16 mouse cellular contexts compared by ENCODE assay signal in genomic region chr2:150610097-150610496, GRCm38 (mm10). TPM values are rescaled to one million over a fixed set of nuclear protein-coding genes. Genes with fewer than 3 reads are reported as not detected.
"Had no signal": no experiment of that assay in that cellular context is flagged by ENCODE, and none has a peak within 500 bp of the region (broad histone marks: within the 10 kb centered on the region; RNA-seq: fewer than 3 reads in every experiment).

No protein-coding gene starts in this region.

- H3K36me3 ChIP-seq: limb, embryonic 10.5 days; midbrain, embryonic 15.5 days had no signal

- ATAC-seq: inflammation-experienced regulatory T-cells, adult 6 months; intestine, postnatal 0 days; lung, postnatal 0 days; midbrain, embryonic 15.5 days had no signal

- H3K9ac ChIP-seq: midbrain, embryonic 15.5 days had no signal

- H3K4me2 ChIP-seq: midbrain, embryonic 11.5 days had no signal

- H3K4me3 ChIP-seq: limb, embryonic 10.5 days; midbrain, embryonic 15.5 days had no signal

- H3K27ac ChIP-seq: kidney, postnatal 0 days; limb, embryonic 10.5 days; midbrain, embryonic 15.5 days; stomach, postnatal 0 days had no signal

- DNase-seq: kidney, adult 9 months; kidney, postnatal 36 days; lung, adult 2 months; lung, postnatal 36 days; right cerebral cortex, adult 18-20 months; right cerebral cortex, postnatal 25 days had no signal

- H3K27me3 ChIP-seq: midbrain, embryonic 15.5 days had no signal

- H3K9me3 ChIP-seq: limb, embryonic 10.5 days; midbrain, embryonic 15.5 days had no signal

RNA-seq across cellular contexts. Expression of gene Cst7, which starts 39.9 kb away (rescaled TPM):
- total RNA-seq: layer of hippocampus, postnatal 10 days had no signal
- polyA plus RNA-seq: limb, embryonic 10.5 days; neural tube, embryonic 14.5 days had no signal
